Mouse (Mus musculus) E14TG2a.4 (cell line): ENCODE measurements around the gene Mrpl37.

Source experiments
- H3K27me3 ChIP-seq: 2 replicates; pipeline ENCODE4 v1.6.1; 2014; ENCODE audit warnings: low read length, control low read depth; ENCODE audit not compliant: insufficient read depth
- H3K36me3 ChIP-seq: 2 replicates; pipeline ENCODE4 v1.6.1; 2014; ENCODE audit warnings: low read length, control low read depth; ENCODE audit not compliant: insufficient read depth
- H3K4me1 ChIP-seq: replicated peaks from 2 replicates; pipeline ENCODE4 v1.6.1; 2014; ENCODE audit warnings: low read depth, low read length, control low read depth
- H3K4me3 ChIP-seq: replicated peaks from 2 replicates; pipeline ENCODE4 v1.5.1; 2014; ENCODE audit warnings: mild to moderate bottlenecking, low read length
- H3K9me3 ChIP-seq: 2 replicates; pipeline ENCODE4 v1.6.1; 2014; ENCODE audit warnings: low read length, control low read depth
- CTCF ChIP-seq: conservative IDR thresholded peaks from 2 replicates; pipeline ENCODE4 v1.5.1; 2014; ENCODE audit warnings: low read length
- NANOG ChIP-seq: IDR thresholded peaks from 2 replicates; pipeline ENCODE4 v1.6.1; 2014; ENCODE audit warnings: borderline replicate concordance, low read length, mixed read lengths
- POU5F1 ChIP-seq: IDR thresholded peaks from 2 replicates; pipeline ENCODE4 v1.6.1; 2014; ENCODE audit warnings: low read length, borderline replicate concordance

Gene Mrpl37

DNA sequence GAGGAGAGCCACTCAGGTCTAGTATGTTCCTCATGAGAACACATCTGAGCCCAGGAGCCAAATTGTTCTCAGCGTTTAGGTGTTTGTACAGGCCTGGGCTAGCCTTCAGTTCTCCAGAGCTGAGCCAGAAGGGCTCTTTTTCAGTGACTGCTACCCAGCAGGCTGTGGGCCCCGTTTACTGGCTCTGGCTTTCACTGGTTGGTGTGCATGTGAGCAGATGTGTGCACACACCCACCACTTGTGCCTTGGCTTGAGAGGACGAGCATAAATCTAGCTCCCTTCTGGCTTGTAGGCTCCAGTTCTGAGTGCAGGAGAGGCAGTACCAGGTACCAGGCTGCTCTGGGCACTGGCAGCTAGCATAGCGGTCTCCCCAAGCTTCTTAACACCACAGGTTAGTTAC, 28.4 kb downstream of the Mrpl37 start:
- no peak overlapping the region for H3K4me3 ChIP-seq
- TF ChIP-seq POU5F1 (no peak), CTCF (no peak), NANOG (no peak)
- peaks cover 88% of the 10 kb centered on the region for H3K36me3 ChIP-seq
- no peaks in the 10 kb centered on the region for H3K27me3 ChIP-seq
- peaks cover 16% of the 10 kb centered on the region for H3K4me1 ChIP-seq
- no peaks in the 10 kb centered on the region; the same call in 1 of the 2 replicates for H3K9me3 ChIP-seq

DNA sequence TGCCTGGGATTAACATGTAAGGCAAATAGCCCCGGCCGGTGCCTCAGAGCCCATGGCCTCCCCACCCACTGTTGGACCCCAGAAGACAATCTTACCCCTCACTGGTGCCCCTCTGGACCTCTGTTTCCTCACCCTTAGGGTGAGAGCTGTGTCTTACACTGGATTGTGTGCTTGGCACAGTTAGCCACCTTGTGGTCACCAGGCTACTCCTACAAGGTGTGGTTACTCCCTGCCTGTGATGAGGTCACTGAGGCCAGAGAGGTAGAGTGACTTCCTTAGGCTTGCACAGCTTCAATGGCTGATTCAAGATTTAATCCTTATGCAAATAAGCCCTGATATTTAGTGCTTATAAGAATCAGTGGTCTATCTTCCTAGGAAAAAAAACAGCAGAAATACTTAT, 29.7 kb downstream of the Mrpl37 start:
- Histone ChIP-seq H3K36me3 (peaks cover 94% of the 10 kb centered on the region), H3K27me3 (no peaks in the 10 kb centered on the region), H3K9me3 (no peaks in the 10 kb centered on the region; the same call in 1 of the 2 replicates), H3K4me3 (no peak overlapping the region), H3K4me1 (peaks cover 20% of the 10 kb centered on the region)
- TF ChIP-seq CTCF (no peak), POU5F1 (no peak), NANOG (no peak)

DNA sequence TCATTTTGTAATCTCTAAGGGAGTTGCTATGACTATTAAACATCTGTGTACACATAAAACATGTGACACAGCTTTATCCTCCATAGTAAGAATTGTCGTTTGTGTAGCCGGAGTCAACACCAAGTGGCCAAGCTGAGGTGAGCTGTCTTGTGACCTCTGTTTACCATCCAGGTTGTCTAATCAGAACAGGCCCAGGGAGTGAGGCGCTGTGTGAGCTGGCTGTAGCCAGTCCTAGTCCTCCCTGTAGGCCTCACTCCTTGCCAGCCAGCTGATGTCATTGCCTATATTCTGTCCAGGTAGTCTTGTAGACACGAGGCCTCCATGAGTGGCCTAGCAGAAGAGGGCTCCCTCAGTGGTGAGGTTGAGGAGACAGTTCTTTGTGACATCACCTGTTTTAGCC, 31.0 kb downstream of the Mrpl37 start:
- TF ChIP-seq CTCF (no peak), NANOG (no peak), POU5F1 (no peak)
- Histone ChIP-seq H3K36me3 (peaks cover 93% of the 10 kb centered on the region), H3K27me3 (no peaks in the 10 kb centered on the region), H3K4me1 (peaks cover 22% of the 10 kb centered on the region), H3K4me3 (no peak overlapping the region), H3K9me3 (no peaks in the 10 kb centered on the region; the same call in 1 of the 2 replicates)

DNA sequence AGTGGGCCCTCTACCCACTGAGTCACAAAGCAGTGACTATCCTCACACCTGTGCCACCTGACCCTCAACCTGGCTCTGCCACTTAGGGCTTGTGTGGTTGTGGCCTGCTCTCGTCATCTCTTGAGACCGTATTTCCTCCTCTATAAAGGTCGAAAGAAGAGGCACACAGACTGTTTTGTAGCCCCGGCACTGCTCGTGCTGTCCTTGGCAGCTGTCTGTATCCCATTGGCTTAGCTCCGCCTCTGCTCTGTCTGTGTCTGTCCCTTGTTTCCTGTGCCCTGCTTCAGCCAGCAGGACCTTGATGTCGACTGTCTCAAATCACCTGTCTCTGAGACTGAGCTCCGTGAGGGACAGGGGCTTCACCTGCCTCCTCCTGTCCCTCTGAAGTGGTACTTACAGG, 40.2 kb downstream of the Mrpl37 start:
- H3K4me1 ChIP-seq, result peaks cover 54% of the 10 kb centered on the region
- TF ChIP-seq CTCF, result no peak
- no peak for TF ChIP-seq POU5F1
- no peak for TF ChIP-seq NANOG
- no peaks in the 10 kb centered on the region for H3K9me3 ChIP-seq
- no peaks in the 10 kb centered on the region for H3K27me3 ChIP-seq
- peak overlapping the region; percentile 61 for H3K4me3 ChIP-seq
- H3K36me3 ChIP-seq, result peaks cover 20% of the 10 kb centered on the region

DNA sequence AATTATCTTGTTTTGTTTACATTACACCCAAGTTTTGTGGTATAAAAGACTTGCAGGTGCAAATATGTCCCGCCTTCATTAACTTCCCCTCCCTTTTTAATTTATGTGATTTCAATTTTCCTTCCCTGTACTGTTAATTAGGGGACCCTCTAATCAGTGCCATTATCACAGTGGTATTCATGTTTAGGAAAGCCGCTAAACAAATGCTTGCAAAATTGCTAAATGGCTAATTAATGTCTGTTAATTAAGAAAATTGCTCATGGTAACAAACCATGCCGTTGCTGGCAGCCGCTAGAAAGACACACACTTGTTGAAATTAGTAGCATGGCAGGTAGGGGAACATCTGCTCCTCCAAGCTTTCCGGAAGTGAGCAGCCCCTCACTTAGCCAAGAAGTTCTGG, 41.3 kb downstream of the Mrpl37 start:
- no peaks in the 10 kb centered on the region for H3K27me3 ChIP-seq
- 0 out of 2 replicates have a peak, but pooled peaks cover 10% of the 10 kb centered on the region for H3K36me3 ChIP-seq
- H3K9me3 ChIP-seq, result no peaks in the 10 kb centered on the region
- no peak for TF ChIP-seq CTCF
- no peak for TF ChIP-seq POU5F1
- TF ChIP-seq NANOG, result no peak
- no peak overlapping the region for H3K4me3 ChIP-seq
- peaks cover 59% of the 10 kb centered on the region for H3K4me1 ChIP-seq

DNA sequence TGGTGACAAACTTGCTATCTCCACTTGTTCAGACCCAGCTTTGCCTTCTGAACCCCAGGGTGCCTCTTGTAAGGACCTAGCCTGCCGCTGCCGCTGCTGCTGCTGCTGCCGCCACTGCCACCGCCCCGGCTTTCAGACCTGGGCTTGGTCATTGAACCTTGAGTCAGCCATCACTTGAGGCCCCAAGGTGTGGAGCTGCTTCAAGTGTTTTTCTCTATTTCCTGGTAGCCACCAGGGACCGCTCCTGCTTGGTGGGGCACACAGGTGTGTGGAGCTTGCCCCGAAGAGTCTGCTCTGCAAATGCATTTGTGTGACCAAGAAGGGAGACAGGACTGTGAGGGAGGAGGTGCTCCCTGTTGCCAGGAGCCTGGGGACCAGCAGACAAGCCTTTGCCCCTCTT, 41.8 kb downstream of the Mrpl37 start:
- no peak for TF ChIP-seq POU5F1
- TF ChIP-seq CTCF, result no peak
- no peak for TF ChIP-seq NANOG
- H3K4me3 ChIP-seq, result no peak overlapping the region
- H3K4me1 ChIP-seq, result peaks cover 62% of the 10 kb centered on the region
- no peaks in the 10 kb centered on the region for H3K9me3 ChIP-seq
- H3K27me3 ChIP-seq, result no peaks in the 10 kb centered on the region
- H3K36me3 ChIP-seq, result 0 out of 2 replicates have a peak, but pooled peaks cover 9% of the 10 kb centered on the region

DNA sequence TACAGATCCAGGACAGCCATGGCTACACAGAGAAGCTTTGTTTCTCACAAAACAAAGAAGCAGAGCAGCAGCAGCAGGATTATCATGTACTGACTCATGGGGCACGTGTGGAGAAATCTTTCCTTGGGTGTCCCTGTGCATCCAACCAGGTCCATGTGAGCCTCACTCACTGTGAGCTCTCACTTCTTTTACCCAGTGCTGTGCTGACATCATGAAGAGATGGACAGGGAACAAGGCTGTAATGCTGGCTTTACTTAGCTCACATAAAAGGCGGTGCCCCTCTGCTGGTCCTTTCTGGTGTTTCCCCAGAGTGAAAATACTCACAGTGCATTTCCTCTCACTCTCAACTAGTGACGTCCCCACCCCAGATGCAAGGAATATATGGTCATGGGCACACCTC, 45.2 kb downstream of the Mrpl37 start:
- Histone ChIP-seq H3K9me3 (no peaks in the 10 kb centered on the region), H3K27me3 (no peaks in the 10 kb centered on the region), H3K36me3 (peaks cover 5% of the 10 kb centered on the region; the same call in 1 of the 2 replicates), H3K4me3 (no peak overlapping the region), H3K4me1 (peaks cover 54% of the 10 kb centered on the region)
- TF ChIP-seq NANOG, result no peak

DNA sequence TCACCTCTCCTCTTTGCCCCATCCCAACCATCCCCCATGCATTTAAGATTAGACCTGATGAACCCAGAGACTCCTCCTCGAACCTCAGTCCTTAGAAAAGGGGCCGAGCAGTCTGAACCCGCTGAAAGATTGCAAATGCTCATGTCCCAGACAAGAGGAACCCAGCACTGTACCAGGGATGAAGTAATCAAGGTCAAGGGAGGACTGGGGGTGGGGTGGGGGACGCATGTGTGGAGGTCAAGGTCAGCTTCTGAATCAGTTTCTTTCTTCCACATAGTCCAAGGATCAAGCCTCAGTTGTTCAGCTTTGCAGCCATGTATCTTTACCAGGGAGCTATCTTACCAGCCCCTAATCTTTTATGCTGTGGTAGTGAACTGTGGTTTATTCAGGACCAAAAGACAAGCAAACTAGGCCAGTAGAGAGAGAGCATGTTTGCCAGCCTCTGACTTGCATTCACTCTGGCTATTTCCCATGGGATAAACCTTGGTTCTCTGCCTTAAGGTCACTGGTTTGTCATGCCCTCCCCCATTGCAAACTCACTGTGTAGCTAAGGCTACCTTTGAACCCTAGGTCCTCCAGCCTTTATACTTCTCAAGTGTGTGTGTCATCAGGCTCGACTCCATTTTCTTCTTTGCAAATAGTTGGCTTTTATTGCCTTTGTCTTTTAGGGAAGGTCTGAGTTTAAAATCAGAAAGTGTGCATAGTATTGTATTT, 46.2 kb downstream of the Mrpl37 start:
- no peaks in the 10 kb centered on the region for H3K9me3 ChIP-seq
- H3K4me1 ChIP-seq, result peaks cover 60% of the 10 kb centered on the region
- no peak overlapping the region for H3K4me3 ChIP-seq
- TF ChIP-seq NANOG (no peak), POU5F1 (no peak), CTCF (no peak)
- no peaks in the 10 kb centered on the region for H3K27me3 ChIP-seq
- peaks cover 5% of the 10 kb centered on the region; the same call in 1 of the 2 replicates for H3K36me3 ChIP-seq

DNA sequence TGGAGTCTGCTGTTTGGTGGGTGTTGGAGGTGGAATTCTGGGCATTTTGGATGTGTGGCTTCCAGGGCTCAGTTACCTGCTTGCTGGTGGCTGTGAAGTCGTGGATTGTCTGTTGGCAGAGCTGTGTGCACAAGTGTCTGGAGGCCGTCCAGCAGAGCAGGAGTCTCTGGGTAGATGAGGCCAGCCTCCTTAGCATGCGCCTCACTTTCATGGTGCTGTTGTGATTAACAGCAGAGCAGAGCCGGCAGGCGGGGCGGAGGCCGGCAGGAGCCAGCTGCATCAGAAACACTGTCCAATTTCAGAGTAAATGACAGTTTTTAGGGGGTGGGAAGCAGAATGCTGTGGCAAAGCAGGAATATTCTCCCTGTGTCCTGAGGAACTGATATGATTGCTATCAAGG, 47.6 kb downstream of the Mrpl37 start:
- no peak for TF ChIP-seq NANOG
- no peak for TF ChIP-seq POU5F1
- TF ChIP-seq CTCF, result no peak
- H3K4me3 ChIP-seq, result no peak overlapping the region
- H3K36me3 ChIP-seq, result peaks cover 5% of the 10 kb centered on the region; the same call in 1 of the 2 replicates
- H3K27me3 ChIP-seq, result no peaks in the 10 kb centered on the region
- no peaks in the 10 kb centered on the region for H3K9me3 ChIP-seq
- H3K4me1 ChIP-seq, result peaks cover 56% of the 10 kb centered on the region
